Mouse (Mus musculus) bone marrow macrophage, adult 2 months (primary cell): Measurements from ENCODE around the gene St3gal3.

ENCODE experiments used
- CTCF ChIP-seq: IDR thresholded peaks from 2 replicates; pipeline ENCODE4 v1.5.1; 2012; ENCODE audit warnings: low read depth, mild to moderate bottlenecking, low read length, moderate library complexity
- POLR2A ChIP-seq: IDR thresholded peaks from 2 replicates; pipeline ENCODE4 v1.6.1; 2012; ENCODE audit warnings: mild to moderate bottlenecking, low read depth, low read length, borderline replicate concordance

GRCm38 (mm10) chr4:117914031-117914430 lies 220.7 kb downstream of the St3gal3 start:
- no peak for TF ChIP-seq CTCF
- TF ChIP-seq POLR2A = no peak
